Mouse (Mus musculus) heart, postnatal 0 days (tissue): ENCODE results near the gene Taf6.

Experiments used
- CTCF ChIP-seq: IDR thresholded peaks from 2 replicates; pipeline ENCODE4 v1.5.1; 2016; ENCODE audit warnings: antibody characterized with exemption, control low read depth, low read depth
- EP300 ChIP-seq: IDR thresholded peaks from 2 replicates; pipeline ENCODE4 v1.6.1; 2016; ENCODE audit warnings: antibody characterized with exemption, low read depth

GRCm38 (mm10) chr5:138207873-138208272 lies 20.6 kb upstream of the Taf6 start:
- TF ChIP-seq CTCF (no peak), EP300 (no peak)
